Mouse (Mus musculus): ENCODE data around the gene Rnf182.

The Rnf182 gene

GRCm38 (mm10) chr13:43612040-43612439 is 3.5 kb upstream of the Rnf182 start:
- DNase-seq (ENCODE audit: low read depth, low spot score), result no peak

GRCm38 (mm10) chr13:43614667-43615066 is 843 bp upstream of the Rnf182 start:
- peak; percentile 15 for DNase-seq (ENCODE audit: low read depth, low spot score)

GRCm38 (mm10) chr13:43615194-43615576 is 325 bp upstream of the Rnf182 start:
- no peak for DNase-seq (ENCODE audit: low read depth, low spot score)

- DNase-seq (ENCODE audit: low read depth, low spot score), result no peak
These were observed 1.0 kb downstream of the Rnf182 start for GRCm38 (mm10) chr13:43616551-43616950.

- no peak for DNase-seq (ENCODE audit: low read depth, low spot score)
These were observed 4.2 kb downstream of the Rnf182 start for GRCm38 (mm10) chr13:43619550-43620175.

- no peak for DNase-seq (ENCODE audit: low read depth, low spot score)
These were observed 12.4 kb downstream of the Rnf182 start for GRCm38 (mm10) chr13:43627922-43628321.

- peak; percentile 69 for DNase-seq (ENCODE audit: low read depth, low spot score)
These were observed 14.3 kb downstream of the Rnf182 start for GRCm38 (mm10) chr13:43629785-43630184.

- no peak for DNase-seq (ENCODE audit: low read depth, low spot score)
These were observed 15.8 kb downstream of the Rnf182 start for GRCm38 (mm10) chr13:43631266-43631665.

GRCm38 (mm10) chr13:43633024-43633423 is 17.5 kb downstream of the Rnf182 start:
- DNase-seq (ENCODE audit: low read depth, low spot score), result no peak

GRCm38 (mm10) chr13:43637720-43638119 is 22.2 kb downstream of the Rnf182 start:
- DNase-seq (ENCODE audit: low read depth, low spot score), result no peak

GRCm38 (mm10) chr13:43644991-43645390 is 29.5 kb downstream of the Rnf182 start:
- DNase-seq (ENCODE audit: low read depth, low spot score), result no peak

GRCm38 (mm10) chr13:43648556-43648955 is 33.0 kb downstream of the Rnf182 start:
- DNase-seq (ENCODE audit: low read depth, low spot score), result no peak

- no peak for DNase-seq (ENCODE audit: low read depth, low spot score)
These were observed 35.8 kb downstream of the Rnf182 start for GRCm38 (mm10) chr13:43651277-43651676.

- DNase-seq (ENCODE audit: low read depth, low spot score), result no peak
These were observed 38.6 kb downstream of the Rnf182 start for GRCm38 (mm10) chr13:43654091-43654490.

- peak; percentile 16 for DNase-seq (ENCODE audit: low read depth, low spot score)
These were observed 47.7 kb downstream of the Rnf182 start for GRCm38 (mm10) chr13:43663225-43663624.

GRCm38 (mm10) chr13:43666130-43666529 is 50.6 kb downstream of the Rnf182 start:
- no peak for DNase-seq (ENCODE audit: low read depth, low spot score)

GRCm38 (mm10) chr13:43666920-43667319 is 51.4 kb downstream of the Rnf182 start:
- DNase-seq (ENCODE audit: low read depth, low spot score), result no peak

GRCm38 (mm10) chr13:43677159-43677882 is 61.8 kb downstream of the Rnf182 start:
- DNase-seq (ENCODE audit: low read depth, low spot score), result peak; percentile 26

GRCm38 (mm10) chr13:43677883-43678244 is 62.4 kb downstream of the Rnf182 start:
- DNase-seq (ENCODE audit: low read depth, low spot score), result no peak

- peak; percentile 90 for DNase-seq (ENCODE audit: low read depth, low spot score)
These were observed 69.0 kb downstream of the Rnf182 start for GRCm38 (mm10) chr13:43684499-43684994.

- DNase-seq (ENCODE audit: low read depth, low spot score), result no peak
These were observed 72.6 kb downstream of the Rnf182 start for GRCm38 (mm10) chr13:43688065-43688464.

- DNase-seq (ENCODE audit: low read depth, low spot score), result no peak
These were observed 76.2 kb downstream of the Rnf182 start for GRCm38 (mm10) chr13:43691755-43692154.

GRCm38 (mm10) chr13:43695521-43695920 is 80.0 kb downstream of the Rnf182 start:
- no peak for DNase-seq (ENCODE audit: low read depth, low spot score)

Measured in 3T3-L1 (cell line).